Mouse (Mus musculus) stomach, postnatal 0 days (tissue): Measurements from ENCODE around the gene Unc119b. TPM values are rescaled to one million over a fixed set of nuclear protein-coding genes. Genes with fewer than 3 reads are reported as not detected.

Experiments used
- ATAC-seq: fragments of 200-750 bp; cut with Nextera tagmentation; 2 replicates; pipeline ENCODE4 v1.8.0; 2017; ENCODE audit not compliant: low FRiP score, low TSS enrichment
- DNase-seq: peaks from one replicate; pipeline ENCODE4 v3.0.0-alpha.2; 2016; ENCODE audit warnings: low spot score
- H3K27ac ChIP-seq: fragments of 300-500 bp; sonication (generic); replicated peaks from 2 replicates; pipeline ENCODE4 v1.5.1; 2014; ENCODE audit warnings: mild to moderate bottlenecking, control low read depth
- H3K27me3 ChIP-seq: fragments of 300-500 bp; sonication (generic); 2 replicates; pipeline ENCODE4 v1.6.1; 2014; ENCODE audit warnings: low read length; ENCODE audit not compliant: control insufficient read depth, insufficient read depth
- H3K36me3 ChIP-seq: fragments of 300-500 bp; sonication (generic); 2 replicates; pipeline ENCODE4 v1.6.1; 2014; ENCODE audit warnings: low read length, mixed read lengths; ENCODE audit not compliant: control insufficient read depth, insufficient read depth
- H3K4me1 ChIP-seq: fragments of 300-500 bp; sonication (generic); replicated peaks from 2 replicates; pipeline ENCODE4 v1.6.1; 2014; ENCODE audit warnings: antibody characterized with exemption; ENCODE audit not compliant: control insufficient read depth, insufficient read depth
- H3K4me2 ChIP-seq: fragments of 300-500 bp; sonication (generic); replicated peaks from 2 replicates; pipeline ENCODE4 v1.6.1; 2014; ENCODE audit warnings: low read depth, mild to moderate bottlenecking, control low read depth, moderate library complexity
- H3K4me3 ChIP-seq: fragments of 300-500 bp; sonication (generic); 2 replicates; pipeline ENCODE4 v1.5.1; 2014; ENCODE audit warnings: low read depth, low read length, control low read depth
- H3K9ac ChIP-seq: fragments of 300-500 bp; sonication (generic); 2 replicates; pipeline ENCODE4 v1.6.1; 2014; ENCODE audit warnings: mild to moderate bottlenecking, low read length, control low read depth, mixed read lengths
- H3K9me3 ChIP-seq: fragments of 300-500 bp; sonication (generic); 2 replicates; pipeline ENCODE4 v1.6.1; 2016; ENCODE audit warnings: low read length; ENCODE audit not compliant: control insufficient read depth
- CTCF ChIP-seq: IDR thresholded peaks from 2 replicates; pipeline ENCODE4 v1.5.1; 2016; ENCODE audit warnings: antibody characterized with exemption, low read depth, mild to moderate bottlenecking, moderate library complexity
- EP300 ChIP-seq: optimal IDR thresholded peaks from 2 replicates; pipeline ENCODE3; 2016; ENCODE audit warnings: antibody characterized with exemption
- WGBS: fragments of 180-500 bp; shearing (Covaris S2); extraction: QIAGEN DNeasy Blood & Tissue Kit; methylation state at CpG from one replicate; pipeline ENCODE4 v1.1.7; 2014; 5-methylcytosine and 5-hydroxymethylcytosine counted together
- polyA plus RNA-seq: library from polyadenylated mRNA; unstranded; fragments of >200 nt; fragmentation: Nextera tagmentation; extraction: Ambion mirVana; gene quantifications from 2 replicates; pipeline ENCODE4 v1.2.1, GENCODE M21; 2015

Unc119b gene
- polyA plus RNA-seq, 1 experiment from 2014 or later = 12.9 TPM

- TF ChIP-seq CTCF (no peak), EP300 (no peak)
- Histone ChIP-seq H3K4me2 (no peak overlapping the region), H3K9ac (no peak overlapping the region), H3K4me1 (no peaks in the 10 kb centered on the region), H3K9me3 (no peaks in the 10 kb centered on the region), H3K4me3 (no peak overlapping the region), H3K27ac (no peak overlapping the region), H3K27me3 (no peaks in the 10 kb centered on the region), H3K36me3 (peaks cover 18% of the 10 kb centered on the region)
- ATAC-seq (no peak), DNase-seq (no peak)
- WGBS = 71% methylated on average over 6 of the region's 6 CpGs
Measured at GRCm38 (mm10) chr5:115100473-115100872, 34.3 kb downstream of the Unc119b start.

- Histone ChIP-seq H3K9me3 (no peaks in the 10 kb centered on the region), H3K27ac (no peak overlapping the region), H3K27me3 (no peaks in the 10 kb centered on the region), H3K9ac (no peak overlapping the region), H3K4me2 (no peak overlapping the region), H3K36me3 (peaks cover 23% of the 10 kb centered on the region), H3K4me3 (no peak overlapping the region), H3K4me1 (no peaks in the 10 kb centered on the region)
- no peak for DNase-seq
- 78% methylated on average over 9 of the region's 9 CpGs for WGBS
- TF ChIP-seq CTCF = no peak
- TF ChIP-seq EP300 = no peak
- ATAC-seq = no peak
Measured at GRCm38 (mm10) chr5:115099991-115100390, 34.8 kb downstream of the Unc119b start.

GRCm38 (mm10) chr5:115099530-115099929, 35.2 kb downstream of the Unc119b start:
- Histone ChIP-seq H3K9me3 (no peaks in the 10 kb centered on the region), H3K27ac (no peak overlapping the region), H3K4me1 (no peaks in the 10 kb centered on the region), H3K36me3 (peaks cover 24% of the 10 kb centered on the region), H3K4me3 (no peak overlapping the region), H3K4me2 (no peak overlapping the region), H3K9ac (no peak overlapping the region), H3K27me3 (no peaks in the 10 kb centered on the region)
- no peak for ATAC-seq
- TF ChIP-seq EP300 (no peak), CTCF (no peak)
- DNase-seq = no peak
- WGBS = 71% methylated on average over 5 of the region's 5 CpGs

- Histone ChIP-seq H3K27me3 (no peaks in the 10 kb centered on the region), H3K36me3 (peaks cover 24% of the 10 kb centered on the region), H3K9ac (no peak within 1 kb of the TSS), H3K27ac (no peak within 1 kb of the TSS), H3K4me2 (no peak within 1 kb of the TSS), H3K4me1 (no peaks in the 10 kb centered on the region), H3K9me3 (no peaks in the 10 kb centered on the region), H3K4me3 (no peak within 1 kb of the TSS)
- TF ChIP-seq EP300 (no peak), CTCF (no peak)
- DNase-seq (no peak), ATAC-seq (no peak)
- WGBS = 97% methylated on average over 8 of the region's 8 CpGs
Measured at GRCm38 (mm10) chr5:115098195-115098594, 36.6 kb downstream of the Unc119b start, which contains the start of gene Gm10401. Gene Gm10401, minus strand, starts transcription at chr5:115098295.

- no peaks in the 10 kb centered on the region for H3K27me3 ChIP-seq
- DNase-seq (no peak), ATAC-seq (no peak)
- H3K4me2 ChIP-seq = no peak overlapping the region
- H3K9me3 ChIP-seq = no peaks in the 10 kb centered on the region
- no peaks in the 10 kb centered on the region for H3K4me1 ChIP-seq
- H3K4me3 ChIP-seq = no peak overlapping the region
- TF ChIP-seq CTCF (no peak), EP300 (no peak)
- H3K9ac ChIP-seq = no peak overlapping the region
- 89% methylated on average over 6 of the region's 6 CpGs for WGBS
- peaks cover 30% of the 10 kb centered on the region for H3K36me3 ChIP-seq
- no peak overlapping the region for H3K27ac ChIP-seq
Measured at GRCm38 (mm10) chr5:115091776-115092175, 43.0 kb downstream of the Unc119b start.

GRCm38 (mm10) chr5:115091015-115091414, 43.8 kb downstream of the Unc119b start:
- H3K4me3 ChIP-seq = no peak overlapping the region
- TF ChIP-seq CTCF (no peak), EP300 (no peak)
- DNase-seq (no peak), ATAC-seq (no peak)
- H3K9me3 ChIP-seq = no peaks in the 10 kb centered on the region
- no peak overlapping the region for H3K27ac ChIP-seq
- WGBS = 65% methylated on average over 3 of the region's 3 CpGs
- H3K4me1 ChIP-seq = no peaks in the 10 kb centered on the region
- peaks cover 30% of the 10 kb centered on the region for H3K36me3 ChIP-seq
- no peak overlapping the region for H3K9ac ChIP-seq
- H3K4me2 ChIP-seq = no peak overlapping the region
- no peaks in the 10 kb centered on the region for H3K27me3 ChIP-seq
